Comparison of ENCODE assay signal across 16 mouse cellular contexts in the genomic region with DNA sequence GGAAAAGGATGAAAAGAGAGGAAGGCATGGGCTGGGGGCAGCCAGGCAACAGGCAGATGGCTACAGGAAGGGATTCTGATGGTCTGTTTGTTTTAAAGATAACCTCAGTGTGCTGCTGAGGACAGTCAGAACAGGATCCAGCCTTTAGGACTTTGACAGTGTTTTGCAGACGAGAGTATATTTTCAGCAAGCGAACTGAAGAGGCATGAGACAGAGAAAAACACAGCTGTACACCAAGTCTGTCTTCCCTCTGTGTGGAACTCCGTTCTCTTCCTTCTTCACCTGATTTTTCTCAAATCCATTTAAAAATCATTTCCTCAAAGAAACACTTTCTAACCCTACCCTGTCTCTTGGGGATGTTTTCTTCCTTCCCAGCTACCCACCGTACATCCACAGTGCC.
"Had no signal": no experiment of that assay in that cellular context is flagged by ENCODE, and none has a peak within 500 bp of the region (broad histone marks: within the 10 kb centered on the region; RNA-seq: fewer than 3 reads in every experiment).

No protein-coding gene starts in this region.

- H3K4me1 ChIP-seq: midbrain, embryonic 10.5 days; neural tube, embryonic 12.5 days had no signal

- H3K27ac ChIP-seq: midbrain, embryonic 10.5 days; midbrain, embryonic 12.5 days; neural tube, embryonic 12.5 days had no signal

- DNase-seq: lung, adult 18-20 months; lung, embryonic 14.5 days; lung, postnatal 10 days; lung, postnatal 4 days; midbrain, embryonic 14.5 days; retina, postnatal 1 day; right cerebral cortex, adult 18-20 months; right cerebral cortex, postnatal 25 days; right cerebral cortex, postnatal 4 days; spleen, adult 18-20 months; thymus, adult 18-20 months; thymus, postnatal 14 days; thymus, postnatal 36 days had no signal

- H3K4me3 ChIP-seq: midbrain, embryonic 10.5 days; midbrain, embryonic 12.5 days; neural tube, embryonic 12.5 days had no signal
